Mouse (Mus musculus) liver, embryonic 12.5 days (tissue): ENCODE results near the gene Tfr2. TPM values are rescaled to one million over a fixed set of nuclear protein-coding genes. Genes with fewer than 3 reads are reported as not detected.

Experiments used
- ATAC-seq: fragments of 200-750 bp; cut with Nextera tagmentation; 2 replicates; pipeline ENCODE4 v1.8.0; 2017; ENCODE audit warnings: moderate number of reproducible peaks, mild to moderate bottlenecking, moderate library complexity
- H3K27ac ChIP-seq: fragments of 300-500 bp; sonication (generic); 2 replicates; pipeline ENCODE4 v1.5.1; 2016; ENCODE audit warnings: mild to moderate bottlenecking
- H3K27me3 ChIP-seq: fragments of 300-500 bp; sonication (generic); replicated peaks from 2 replicates; pipeline ENCODE4 v1.6.1; 2016; ENCODE audit warnings: mild to moderate bottlenecking, moderate library complexity
- H3K36me3 ChIP-seq: fragments of 300-500 bp; sonication (generic); 2 replicates; pipeline ENCODE4 v1.6.1; 2016; ENCODE audit warnings: mild to moderate bottlenecking, moderate library complexity
- H3K4me1 ChIP-seq: fragments of 300-500 bp; sonication (generic); 2 replicates; pipeline ENCODE4 v1.6.1; 2016
- H3K4me2 ChIP-seq: fragments of 300-500 bp; sonication (generic); 2 replicates; pipeline ENCODE4 v1.6.1; 2016; ENCODE audit warnings: mild to moderate bottlenecking, moderate library complexity
- H3K4me3 ChIP-seq: fragments of 300-500 bp; sonication (generic); 2 replicates; pipeline ENCODE4 v1.5.1; 2016; ENCODE audit warnings: mild to moderate bottlenecking, moderate library complexity
- H3K9ac ChIP-seq: fragments of 300-500 bp; sonication (generic); 2 replicates; pipeline ENCODE4 v1.6.1; 2016; ENCODE audit warnings: mild to moderate bottlenecking, moderate library complexity
- H3K9me3 ChIP-seq: fragments of 300-500 bp; sonication (generic); replicated peaks from 2 replicates; pipeline ENCODE4 v1.6.1; 2016; ENCODE audit warnings: mild to moderate bottlenecking, moderate library complexity
- WGBS: fragments of 180-500 bp; shearing (Covaris S2); methylation state at CpG from one replicate; pipeline ENCODE4 v1.1.7; 2016; ENCODE audit not compliant: insufficient replicate concordance; 5-methylcytosine and 5-hydroxymethylcytosine counted together
- polyA plus RNA-seq: library from polyadenylated mRNA; unstranded; fragments of >200 nt; fragmentation: Nextera tagmentation; extraction: Ambion mirVana; gene quantifications from 2 replicates; pipeline ENCODE4 v1.2.1, GENCODE M21; 2016

The Tfr2 gene
- polyA plus RNA-seq, 1 experiment from 2014 or later = 51.0 TPM

DNA sequence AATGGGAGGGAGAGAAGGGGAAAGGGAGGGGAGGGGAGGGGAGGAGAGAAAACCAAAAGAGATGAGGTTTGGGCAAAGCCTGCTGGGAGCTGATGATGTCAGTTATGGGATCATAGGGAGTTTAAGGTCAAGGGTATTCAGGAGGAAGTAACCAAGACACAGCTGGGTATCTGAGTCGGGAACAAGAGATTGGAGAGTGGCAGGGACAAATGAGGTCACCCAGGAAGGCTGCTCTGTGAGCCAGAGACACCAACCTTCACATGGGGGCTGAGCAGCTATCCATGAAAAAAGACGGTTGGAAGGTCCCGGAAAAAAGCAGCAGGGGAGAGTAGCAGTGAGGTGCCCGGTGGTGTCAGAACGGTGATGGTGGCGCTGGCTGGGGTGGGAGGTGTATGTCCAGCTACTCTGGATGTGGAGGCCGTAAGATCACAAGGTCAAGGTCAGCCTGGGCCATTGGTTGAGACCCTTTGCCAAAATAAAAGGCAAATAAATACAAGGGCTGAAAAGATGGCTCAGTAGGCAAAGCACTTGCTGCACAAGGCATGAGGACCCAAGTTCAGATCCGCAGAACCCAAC is 1.3 kb upstream of the Tfr2 start:
- Histone ChIP-seq H3K4me2 (no peak overlapping the region), H3K27ac (no peak overlapping the region), H3K4me1 (peaks cover 56% of the 10 kb centered on the region), H3K36me3 (peaks cover 3% of the 10 kb centered on the region), H3K9ac (no peak overlapping the region), H3K27me3 (peaks cover 15% of the 10 kb centered on the region; the same call in 1 of the 2 replicates), H3K4me3 (no peak overlapping the region), H3K9me3 (no peaks in the 10 kb centered on the region; the same call in 1 of the 2 replicates)
- no peak for ATAC-seq
- 71% methylated on average over 8 of the region's 8 CpGs for WGBS

DNA sequence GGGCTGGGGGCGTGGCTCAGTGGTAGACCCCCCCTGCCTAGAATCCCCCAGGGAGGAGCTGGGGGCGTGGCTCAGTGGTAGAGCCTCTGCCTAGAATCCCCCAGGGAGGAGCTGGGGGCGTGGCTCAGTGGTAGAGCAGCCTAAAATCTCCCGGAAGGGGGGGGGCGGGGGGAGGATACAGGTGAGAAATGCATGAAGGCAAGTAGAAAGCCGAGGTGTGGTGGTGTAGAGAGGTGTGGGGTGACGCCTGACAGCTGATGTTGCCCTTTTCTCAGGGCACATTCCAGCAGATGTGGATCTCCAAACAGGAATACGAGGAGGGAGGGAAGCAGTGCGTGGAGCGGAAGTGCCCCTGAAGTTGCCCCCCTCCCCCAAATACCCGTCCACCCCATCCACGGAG is 609 bp upstream of the Tfr2 start:
- Histone ChIP-seq H3K27me3 (peaks cover 18% of the 10 kb centered on the region; the same call in 1 of the 2 replicates), H3K4me3 (peak overlapping the region; percentile 68; the same call in 1 of the 2 replicates), H3K36me3 (peaks cover 10% of the 10 kb centered on the region), H3K9ac (no peak overlapping the region), H3K4me2 (peak overlapping the region; percentile 92), H3K27ac (peak overlapping the region; percentile 94), H3K9me3 (no peaks in the 10 kb centered on the region; the same call in 1 of the 2 replicates), H3K4me1 (peaks cover 63% of the 10 kb centered on the region)
- whole genome bisulfite sequencing = 58% methylated on average over 12 of the region's 12 CpGs
- ATAC-seq = no peak

DNA sequence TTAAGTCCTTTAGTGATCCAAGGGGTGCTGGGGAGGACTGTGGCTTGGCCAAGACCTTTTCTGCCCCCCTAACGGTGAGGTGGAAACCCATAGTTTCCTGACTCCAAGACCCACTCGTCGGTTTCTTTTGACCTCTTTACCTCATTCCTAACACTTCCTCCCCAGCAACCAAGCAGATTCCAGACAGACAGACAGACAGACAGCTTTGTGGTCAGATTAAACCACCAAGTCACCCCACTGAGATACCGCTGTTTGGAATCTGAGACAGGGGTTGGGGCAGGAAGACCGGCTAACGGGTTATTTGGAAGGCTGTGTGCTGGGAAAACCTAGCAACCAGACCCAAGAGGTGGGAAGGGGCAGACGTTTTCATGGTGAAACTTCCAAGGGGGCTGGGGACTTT is 541 bp downstream of the Tfr2 start:
- peaks cover 22% of the 10 kb centered on the region for H3K36me3 ChIP-seq
- peak overlapping the region; percentile 92 for H3K4me2 ChIP-seq
- peak overlapping the region; percentile 94 for H3K27ac ChIP-seq
- H3K27me3 ChIP-seq = peaks cover 28% of the 10 kb centered on the region; the same call in 1 of the 2 replicates
- H3K9ac ChIP-seq = peak overlapping the region; percentile 78
- 12% methylated on average over 7 of the region's 7 CpGs for WGBS
- peak overlapping the region; percentile 68 for H3K4me3 ChIP-seq
- no peak for ATAC-seq
- H3K9me3 ChIP-seq = no peaks in the 10 kb centered on the region; the same call in 1 of the 2 replicates
- peaks cover 74% of the 10 kb centered on the region for H3K4me1 ChIP-seq

DNA sequence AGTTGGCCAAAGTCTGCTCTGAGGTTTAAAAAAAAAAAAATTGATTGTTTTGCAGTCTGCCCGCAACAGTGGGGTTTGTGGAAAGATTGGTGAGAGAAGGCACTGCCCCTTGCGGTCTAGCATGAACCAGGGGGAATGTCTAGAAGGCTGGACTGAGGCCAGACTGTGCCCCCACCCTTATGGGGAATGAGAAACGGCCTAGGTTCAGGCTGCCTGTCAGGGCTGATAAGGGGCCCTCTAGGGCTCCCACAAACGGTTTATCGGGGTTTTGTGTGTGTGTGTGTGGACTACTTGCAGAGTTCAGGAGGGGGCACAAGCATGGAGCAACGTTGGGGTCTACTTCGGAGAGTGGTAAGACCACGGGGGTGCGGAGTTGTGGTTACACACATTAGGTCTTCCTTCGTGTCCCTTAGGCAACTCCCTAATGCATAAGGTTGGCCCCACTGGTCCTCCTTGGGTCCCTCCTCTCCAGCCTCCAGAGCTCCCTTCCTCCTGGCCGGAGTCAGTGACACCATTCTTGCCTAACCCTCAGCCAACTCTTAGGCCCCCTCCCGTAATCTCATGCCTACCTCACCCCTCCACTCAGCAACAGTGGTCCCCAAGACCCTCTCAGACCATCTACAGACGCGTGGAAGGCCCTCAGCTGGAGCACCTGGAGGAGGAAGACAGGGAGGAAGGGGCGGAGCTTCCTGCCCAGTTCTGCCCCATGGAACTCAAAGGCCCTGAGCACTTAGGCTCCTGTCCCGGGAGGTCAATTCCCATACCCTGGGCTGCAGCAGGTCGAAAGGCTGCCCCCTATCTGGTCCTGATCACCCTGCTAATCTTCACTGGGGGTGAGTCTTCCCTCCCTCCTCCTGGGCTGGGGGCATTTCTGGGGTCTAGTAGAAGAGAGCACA is 1.3 kb downstream of the Tfr2 start:
- peak overlapping the region; percentile 94 for H3K27ac ChIP-seq
- H3K4me3 ChIP-seq = peak overlapping the region; percentile 68
- peaks cover 74% of the 10 kb centered on the region for H3K4me1 ChIP-seq
- no peaks in the 10 kb centered on the region; the same call in 1 of the 2 replicates for H3K9me3 ChIP-seq
- H3K4me2 ChIP-seq = peak overlapping the region; percentile 92
- peak; percentile 93 for ATAC-seq
- H3K9ac ChIP-seq = peak overlapping the region; percentile 78
- 15% methylated on average over 17 of the region's 17 CpGs for WGBS
- peaks cover 28% of the 10 kb centered on the region; the same call in 1 of the 2 replicates for H3K27me3 ChIP-seq
- peaks cover 26% of the 10 kb centered on the region for H3K36me3 ChIP-seq

DNA sequence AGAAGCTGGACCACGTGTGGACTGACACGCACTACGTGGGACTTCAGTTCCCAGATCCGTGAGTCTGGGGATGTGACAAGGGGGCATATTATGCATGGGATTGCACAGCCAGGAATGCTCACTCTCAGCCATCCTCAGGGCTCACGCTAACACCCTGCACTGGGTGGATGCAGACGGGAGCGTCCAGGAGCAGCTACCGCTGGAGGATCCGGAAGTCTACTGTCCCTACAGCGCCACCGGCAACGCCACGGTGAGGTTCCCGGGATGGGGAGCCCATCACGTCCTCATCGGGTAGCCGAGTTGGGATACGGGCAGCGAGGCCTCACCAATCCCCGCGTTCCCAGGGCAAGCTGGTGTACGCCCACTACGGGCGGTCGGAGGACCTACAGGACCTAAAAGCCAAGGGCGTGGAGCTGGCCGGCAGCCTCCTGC is 4.8 kb downstream of the Tfr2 start:
- H3K36me3 ChIP-seq = peaks cover 60% of the 10 kb centered on the region
- no peak for ATAC-seq
- H3K4me1 ChIP-seq = peaks cover 62% of the 10 kb centered on the region
- H3K4me2 ChIP-seq = peak overlapping the region; percentile 44
- 33% methylated on average over 27 of the region's 27 CpGs for WGBS
- H3K27ac ChIP-seq = no peak overlapping the region
- peaks cover 13% of the 10 kb centered on the region; the same call in 1 of the 2 replicates for H3K27me3 ChIP-seq
- H3K4me3 ChIP-seq = peak overlapping the region; percentile 20
- H3K9ac ChIP-seq = peak overlapping the region; percentile 19; the same call in 1 of the 2 replicates
- no peaks in the 10 kb centered on the region for H3K9me3 ChIP-seq

DNA sequence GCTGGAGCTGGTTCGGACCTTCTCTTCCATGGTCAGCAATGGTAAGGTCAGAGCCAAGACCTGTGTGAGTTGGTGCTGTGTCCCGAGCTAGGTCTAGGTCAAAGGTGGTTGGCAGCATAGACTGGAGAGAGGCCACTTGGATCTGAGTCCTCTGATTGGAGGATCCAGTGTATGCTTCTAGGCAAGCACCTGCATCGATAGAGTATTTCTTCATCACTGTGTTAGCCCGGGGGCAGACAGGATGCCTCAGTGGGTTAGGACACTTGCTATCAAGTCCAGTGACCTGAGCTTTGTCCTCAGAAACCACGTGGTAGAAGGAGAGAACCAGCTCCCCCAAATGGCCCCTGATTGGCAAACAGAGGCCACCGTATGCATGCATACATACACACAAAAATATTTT is 10.6 kb downstream of the Tfr2 start:
- no peak overlapping the region for H3K4me3 ChIP-seq
- peaks cover 30% of the 10 kb centered on the region for H3K4me1 ChIP-seq
- no peak overlapping the region for H3K9ac ChIP-seq
- WGBS = 55% methylated on average over 6 of the region's 6 CpGs
- H3K27me3 ChIP-seq = peaks cover 21% of the 10 kb centered on the region
- ATAC-seq = no peak
- no peak overlapping the region for H3K4me2 ChIP-seq
- peaks cover 80% of the 10 kb centered on the region for H3K36me3 ChIP-seq
- H3K9me3 ChIP-seq = no peaks in the 10 kb centered on the region
- peak overlapping the region; percentile 21 for H3K27ac ChIP-seq

DNA sequence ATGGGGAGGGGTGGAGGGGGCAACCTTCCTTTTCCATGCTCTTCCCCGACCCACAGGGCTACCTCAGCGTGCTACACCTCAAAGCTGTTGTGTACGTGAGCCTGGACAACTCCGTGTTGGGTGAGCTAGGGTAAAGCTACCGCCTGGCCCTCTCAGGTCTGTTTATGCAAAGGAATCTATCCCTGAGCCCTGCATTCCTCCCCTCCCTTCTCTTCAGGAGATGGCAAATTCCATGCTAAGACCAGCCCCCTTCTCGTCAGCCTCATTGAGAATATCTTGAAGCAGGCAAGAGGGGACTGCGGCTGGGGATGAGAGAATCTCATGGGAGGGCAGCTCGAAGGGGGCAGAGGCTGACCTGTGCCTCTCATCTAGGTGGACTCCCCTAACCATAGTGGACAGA is 13.1 kb downstream of the Tfr2 start:
- H3K4me2 ChIP-seq = no peak overlapping the region
- no peak for ATAC-seq
- H3K36me3 ChIP-seq = peaks cover 79% of the 10 kb centered on the region
- WGBS = 48% methylated on average over 8 of the region's 8 CpGs
- H3K4me3 ChIP-seq = no peak overlapping the region
- H3K9ac ChIP-seq = no peak overlapping the region
- peaks cover 5% of the 10 kb centered on the region for H3K9me3 ChIP-seq
- H3K4me1 ChIP-seq = peaks cover 30% of the 10 kb centered on the region
- no peak overlapping the region for H3K27ac ChIP-seq
- peaks cover 21% of the 10 kb centered on the region for H3K27me3 ChIP-seq

DNA sequence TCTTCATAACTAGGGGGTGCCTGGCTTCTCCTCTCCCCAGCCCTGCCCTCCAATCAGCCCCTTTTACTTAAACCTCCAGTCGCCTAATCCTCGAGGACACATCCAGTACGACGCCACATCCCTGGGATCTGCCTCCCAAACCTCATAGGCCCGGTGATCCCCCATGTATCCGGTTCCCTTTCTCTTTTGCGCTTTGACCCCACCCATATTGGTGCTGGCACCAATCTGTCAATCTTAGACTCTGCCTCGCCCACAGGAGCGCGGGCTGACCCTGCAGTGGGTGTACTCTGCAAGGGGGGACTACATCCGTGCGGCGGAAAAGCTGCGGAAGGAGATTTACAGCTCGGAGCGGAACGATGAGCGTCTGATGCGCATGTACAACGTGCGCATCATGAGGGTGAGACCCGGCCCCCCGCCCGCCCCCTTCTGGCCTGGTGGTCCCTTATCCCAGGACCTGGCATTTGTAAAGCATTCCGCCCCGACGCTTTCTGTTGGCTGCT is 14.1 kb downstream of the Tfr2 start:
- H3K4me1 ChIP-seq = peaks cover 30% of the 10 kb centered on the region
- peaks cover 7% of the 10 kb centered on the region for H3K9me3 ChIP-seq
- no peak overlapping the region for H3K9ac ChIP-seq
- peaks cover 72% of the 10 kb centered on the region for H3K36me3 ChIP-seq
- H3K4me3 ChIP-seq = peak overlapping the region; percentile 18
- WGBS = 31% methylated on average over 27 of the region's 27 CpGs
- peaks cover 21% of the 10 kb centered on the region for H3K27me3 ChIP-seq
- no peak overlapping the region for H3K27ac ChIP-seq
- H3K4me2 ChIP-seq = peak overlapping the region; percentile 40
- no peak for ATAC-seq

DNA sequence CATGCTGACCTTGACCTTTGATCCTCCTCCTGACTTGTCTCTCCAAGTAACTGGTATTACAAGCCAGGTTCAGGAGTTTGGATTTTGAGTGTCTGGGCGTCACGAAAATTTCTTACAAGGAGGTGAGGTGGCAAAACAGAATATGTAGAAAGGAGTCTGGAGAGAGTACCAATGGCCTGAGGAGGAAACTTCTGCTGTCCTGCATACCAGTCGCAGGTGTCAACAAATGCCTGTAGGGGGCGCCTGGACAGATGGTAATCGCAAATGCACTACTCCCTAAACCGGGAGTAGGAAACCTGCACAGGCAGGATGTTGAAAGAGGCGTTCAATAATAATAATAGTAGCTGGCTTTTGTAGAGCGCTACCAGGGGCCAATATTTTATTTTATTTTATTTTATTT is 15.3 kb downstream of the Tfr2 start:
- H3K27ac ChIP-seq = no peak overlapping the region
- H3K4me3 ChIP-seq = no peak overlapping the region
- peaks cover 59% of the 10 kb centered on the region for H3K36me3 ChIP-seq
- WGBS = 24% methylated on average over 8 of the region's 8 CpGs
- H3K4me2 ChIP-seq = no peak overlapping the region
- no peak overlapping the region for H3K9ac ChIP-seq
- peaks cover 7% of the 10 kb centered on the region for H3K9me3 ChIP-seq
- H3K4me1 ChIP-seq = peaks cover 18% of the 10 kb centered on the region
- ATAC-seq = no peak
- peaks cover 21% of the 10 kb centered on the region for H3K27me3 ChIP-seq

DNA sequence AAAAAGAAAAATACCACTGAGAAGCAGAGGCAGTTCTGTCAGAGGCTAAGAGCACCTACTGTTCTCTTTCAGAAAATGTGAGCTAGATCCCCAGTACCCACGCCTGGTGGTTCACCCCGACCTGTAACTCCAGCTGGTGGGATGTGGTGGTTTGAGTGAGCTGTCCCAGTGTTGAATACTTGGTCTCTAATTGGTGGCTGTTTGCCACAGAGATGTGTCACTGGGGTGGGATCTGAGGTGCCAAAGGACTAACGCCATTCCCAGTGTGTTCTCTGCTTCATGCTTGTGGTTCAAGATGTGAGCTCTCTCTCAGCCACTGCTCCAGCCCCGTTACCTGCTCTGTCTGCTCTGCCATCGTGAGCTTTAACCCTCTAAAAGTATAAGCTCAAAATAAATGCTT is 20.9 kb downstream of the Tfr2 start:
- Histone ChIP-seq H3K4me1 (no peaks in the 10 kb centered on the region), H3K36me3 (peaks cover 21% of the 10 kb centered on the region), H3K4me3 (no peak overlapping the region), H3K4me2 (no peak overlapping the region), H3K9me3 (peaks cover 7% of the 10 kb centered on the region), H3K27ac (no peak overlapping the region), H3K9ac (no peak overlapping the region), H3K27me3 (no peaks in the 10 kb centered on the region)
- 63% methylated on average over 5 of the region's 5 CpGs for WGBS
- no peak for ATAC-seq

DNA sequence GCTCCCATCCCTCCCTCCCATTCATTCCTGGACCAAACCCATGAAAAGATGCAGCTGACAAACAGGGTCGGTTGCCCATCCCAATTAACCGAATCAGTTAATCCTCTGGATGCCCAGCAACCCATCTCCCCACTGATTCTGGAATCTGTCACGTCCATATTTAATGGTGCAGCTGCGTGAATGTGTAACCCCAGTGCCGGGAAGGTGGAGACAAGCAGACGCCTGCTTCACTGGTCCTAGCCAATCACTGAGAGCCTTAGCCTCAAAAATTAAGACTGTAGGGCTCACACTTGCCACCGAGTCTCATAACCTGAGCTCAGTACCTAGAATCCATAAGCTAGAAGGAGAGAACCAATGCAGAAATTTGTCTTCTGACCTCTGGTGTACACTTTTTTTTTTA is 26.3 kb downstream of the Tfr2 start:
- no peak for ATAC-seq
- H3K4me3 ChIP-seq = no peak overlapping the region
- 85% methylated on average over 7 of the region's 7 CpGs for WGBS
- peaks cover 16% of the 10 kb centered on the region for H3K36me3 ChIP-seq
- no peak overlapping the region for H3K9ac ChIP-seq
- no peaks in the 10 kb centered on the region for H3K27me3 ChIP-seq
- peak overlapping the region; percentile 63; the same call in 1 of the 2 replicates for H3K4me2 ChIP-seq
- no peaks in the 10 kb centered on the region for H3K9me3 ChIP-seq
- H3K4me1 ChIP-seq = peaks cover 40% of the 10 kb centered on the region
- H3K27ac ChIP-seq = no peak overlapping the region
